Mouse (Mus musculus): ENCODE data around the gene Mlycd. TPM values are rescaled to one million over a fixed set of nuclear protein-coding genes. Genes with fewer than 3 reads are reported as not detected.

Mlycd gene
- polyA plus RNA-seq, 3 experiments from 2014 or later = 2.6 to 7.3 (median 7.1) TPM

DNA sequence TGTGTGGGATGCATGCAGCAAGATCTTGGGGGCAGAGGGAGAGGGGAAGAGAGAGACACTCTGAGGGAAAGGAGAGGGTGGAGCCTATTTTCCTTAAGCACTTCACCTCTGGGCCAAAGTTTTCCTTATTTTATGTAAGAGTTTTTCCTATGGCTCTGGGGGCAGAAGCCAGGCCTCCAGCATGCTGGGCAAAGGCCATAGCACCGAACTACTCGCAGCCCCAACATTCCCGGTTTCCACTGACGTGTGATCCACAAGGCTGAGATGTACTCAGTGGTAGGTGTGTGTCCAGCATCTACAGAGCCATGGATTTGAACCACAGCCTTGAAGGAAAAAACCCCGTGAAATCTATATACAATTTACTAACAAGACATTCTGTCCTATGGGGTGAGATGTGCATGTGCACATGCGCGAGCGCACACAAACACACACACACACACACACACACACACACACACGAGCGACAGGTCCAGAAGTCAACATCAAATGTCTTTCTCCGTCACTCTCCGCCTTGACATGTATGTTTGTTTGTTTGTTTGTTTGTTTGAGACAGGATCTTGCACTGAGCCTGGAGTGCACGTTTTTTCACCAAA, 39.0 kb downstream of the Mlycd start, which contains the start of gene Osgin1:
Gene Osgin1, plus strand, starts transcription at position 543 of the 593 bp plus-strand sequence.
- ATAC-seq = no peak

DNA sequence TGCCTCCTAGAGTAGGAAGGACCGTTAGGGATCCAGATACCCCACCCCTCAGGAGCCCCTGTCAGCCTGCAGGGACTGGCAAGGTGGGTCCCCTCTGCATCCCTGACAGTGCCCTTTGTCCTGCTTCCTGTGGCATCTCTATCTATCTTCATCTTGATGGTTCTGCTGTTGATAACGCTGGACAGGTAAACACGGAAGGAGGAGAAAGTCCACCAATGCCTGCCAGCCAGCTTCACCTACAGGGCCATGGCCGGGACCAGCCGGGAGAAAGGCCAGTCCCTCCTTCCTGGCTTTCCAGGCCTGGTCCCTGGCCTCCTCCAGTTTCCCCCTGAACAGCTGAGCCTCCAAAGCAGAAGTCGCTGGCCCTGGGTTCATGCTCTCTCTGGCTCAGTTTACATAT, 39.9 kb downstream of the Mlycd start:
- no peak for ATAC-seq

GRCm38 (mm10) chr8:119435527-119435926, 40.8 kb downstream of the Mlycd start:
- ATAC-seq = no peak

- no peak for ATAC-seq
These were observed 41.7 kb downstream of the Mlycd start for GRCm38 (mm10) chr8:119436331-119436730.

- ATAC-seq = peak; percentile 64
These were observed 42.3 kb downstream of the Mlycd start for GRCm38 (mm10) chr8:119436933-119437332.

- ATAC-seq = no peak
These were observed 42.8 kb downstream of the Mlycd start for GRCm38 (mm10) chr8:119437506-119437905.

- no peak for ATAC-seq
These were observed 44.2 kb downstream of the Mlycd start for GRCm38 (mm10) chr8:119438876-119439275.

- ATAC-seq = no peak
These were observed 44.7 kb downstream of the Mlycd start for GRCm38 (mm10) chr8:119439424-119439823.

GRCm38 (mm10) chr8:119439893-119440249, 45.2 kb downstream of the Mlycd start:
- ATAC-seq = no peak

GRCm38 (mm10) chr8:119440250-119440951, 45.7 kb downstream of the Mlycd start:
- peak; percentile 62 for ATAC-seq

DNA sequence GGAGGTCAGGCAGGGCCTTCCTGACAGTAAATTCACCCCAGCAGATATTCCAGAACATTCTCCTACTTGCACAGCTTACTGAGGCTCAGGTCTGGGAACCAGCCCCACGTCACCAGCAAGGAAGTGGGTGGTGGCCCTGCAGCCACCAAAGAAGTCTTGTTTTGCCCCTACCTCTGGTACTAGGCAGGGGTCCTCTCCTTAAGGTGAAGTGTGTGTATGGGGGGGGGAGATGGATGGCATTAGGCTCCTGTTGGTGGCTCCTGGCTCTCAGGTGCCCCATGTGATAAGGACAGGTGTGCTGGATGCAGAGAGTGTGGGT, 46.2 kb downstream of the Mlycd start:
- ATAC-seq = peak; percentile 74

GRCm38 (mm10) chr8:119442013-119442412, 47.3 kb downstream of the Mlycd start:
- ATAC-seq = no peak

GRCm38 (mm10) chr8:119442970-119443369, 48.3 kb downstream of the Mlycd start:
- ATAC-seq = no peak

DNA sequence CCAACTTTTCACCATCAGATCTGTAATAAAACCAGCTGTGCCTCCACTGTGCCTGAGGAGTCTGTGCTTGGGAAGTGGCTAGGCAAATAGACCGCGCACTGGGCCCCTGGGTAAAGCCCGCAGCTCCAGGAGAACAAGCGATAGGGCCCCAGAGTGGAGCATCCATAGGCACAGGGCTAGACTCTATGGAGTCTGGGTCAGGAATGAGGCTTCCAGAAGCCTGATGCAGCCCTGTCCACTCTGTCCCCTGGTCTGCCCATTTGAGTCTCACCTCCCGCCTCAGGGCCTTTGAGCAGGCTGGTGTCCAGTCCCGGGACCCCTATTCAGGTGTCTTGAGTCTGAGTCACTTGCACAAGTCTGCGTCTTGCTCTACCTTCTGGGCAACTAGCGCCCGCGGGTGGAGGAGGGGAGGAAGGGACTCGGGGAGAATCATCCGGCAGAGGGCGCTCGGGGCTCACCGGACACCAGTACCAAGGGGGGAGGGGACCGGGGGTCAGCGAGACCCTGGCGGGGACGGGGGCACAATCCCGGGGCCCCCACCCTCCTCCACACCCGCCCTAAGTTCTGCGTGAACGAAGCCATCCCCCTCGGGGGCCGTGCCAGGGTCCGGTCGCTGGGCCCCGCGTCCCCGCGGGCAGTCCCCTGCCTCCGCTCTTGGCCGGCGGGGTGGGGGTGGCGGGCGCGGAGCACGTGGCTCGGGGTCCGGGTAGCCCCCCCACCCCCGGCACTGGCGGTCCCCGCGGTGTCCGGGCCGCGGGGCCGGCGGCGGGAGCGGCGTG, 51.7 kb downstream of the Mlycd start, which contains the start of gene Necab2:
Gene Necab2, plus strand, starts transcription at position 509 of the 779 bp plus-strand sequence.
- peak; percentile 25 for ATAC-seq

- ATAC-seq = no peak
These were observed 52.5 kb downstream of the Mlycd start for GRCm38 (mm10) chr8:119446990-119447780.

DNA sequence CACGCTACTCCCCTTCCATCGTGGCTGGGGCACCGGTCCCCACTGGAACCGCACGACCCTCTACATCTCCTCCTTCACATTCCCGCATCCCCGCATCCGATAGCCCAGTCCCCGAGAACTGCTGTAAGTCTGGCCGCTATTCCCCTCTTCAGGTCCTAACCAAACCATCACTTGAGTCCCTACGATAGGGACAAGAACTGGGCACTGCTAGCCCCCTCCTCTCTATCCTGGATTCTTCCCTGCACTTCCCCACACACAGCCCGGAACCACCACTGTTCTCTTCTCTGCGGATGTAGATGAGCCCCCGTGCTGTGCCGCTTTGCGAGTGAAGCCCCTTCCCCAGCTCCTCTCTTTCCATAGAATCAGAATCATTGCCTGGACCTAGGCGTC, 53.1 kb downstream of the Mlycd start:
- ATAC-seq = no peak

DNA sequence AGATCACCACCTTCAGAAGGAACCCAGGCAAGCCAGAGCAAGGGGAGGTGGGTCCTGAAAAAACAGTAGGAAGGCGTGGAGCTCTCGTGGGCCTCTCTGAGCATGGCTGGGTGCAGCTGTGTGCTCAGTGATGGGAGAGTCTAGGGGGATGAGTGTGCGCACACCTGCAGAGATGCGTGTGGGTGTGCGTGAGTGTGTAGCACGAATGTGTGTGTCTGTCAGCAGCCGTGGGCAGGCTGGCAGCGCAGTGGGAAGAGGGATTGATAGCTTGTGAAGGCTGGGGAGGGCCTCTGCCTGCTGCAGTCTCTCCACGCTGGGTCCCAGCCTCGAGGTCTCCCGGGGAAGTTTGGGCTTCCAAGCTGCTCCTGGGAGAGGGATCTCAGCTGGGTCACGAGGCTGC, 54.9 kb downstream of the Mlycd start:
- ATAC-seq = no peak

DNA sequence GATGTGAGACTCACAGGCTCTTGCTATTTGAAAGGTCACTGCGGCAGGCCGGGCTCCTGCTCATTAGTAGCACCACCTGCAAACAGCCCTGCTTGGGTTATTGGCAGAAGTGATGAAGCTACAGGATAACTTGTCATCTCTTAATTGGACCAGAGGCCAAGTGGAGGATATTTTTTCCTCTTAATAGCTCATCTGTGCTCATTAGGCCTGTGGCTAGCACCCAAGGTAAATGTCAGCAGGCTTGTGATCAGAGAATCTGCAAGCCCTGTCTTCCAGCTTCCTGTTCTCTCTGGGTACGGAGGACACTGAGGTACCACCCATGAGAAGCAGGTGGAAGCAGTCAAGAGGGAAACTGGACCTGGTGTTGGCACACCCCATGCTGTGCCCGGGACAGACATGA, 56.5 kb downstream of the Mlycd start:
- no peak for ATAC-seq

DNA sequence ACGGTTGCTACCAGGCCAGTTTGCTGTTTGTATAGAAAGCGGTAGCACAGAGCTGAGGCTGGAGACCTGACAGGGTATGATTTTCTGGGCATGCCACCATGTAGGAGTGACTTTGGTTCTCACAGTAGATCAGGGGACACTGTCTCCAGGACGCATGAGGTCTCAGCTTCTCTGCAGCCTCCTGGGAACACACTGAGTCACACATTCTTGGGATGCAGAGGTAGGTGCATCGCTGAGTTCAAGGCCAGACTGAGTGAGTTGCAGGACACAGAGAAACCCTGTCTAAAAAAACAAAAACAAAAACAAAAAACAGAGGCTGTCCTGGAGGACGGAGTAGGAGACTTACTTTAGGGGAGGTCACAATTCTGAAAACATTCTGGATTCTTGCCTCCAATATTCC, 58.2 kb downstream of the Mlycd start:
- no peak for ATAC-seq

DNA sequence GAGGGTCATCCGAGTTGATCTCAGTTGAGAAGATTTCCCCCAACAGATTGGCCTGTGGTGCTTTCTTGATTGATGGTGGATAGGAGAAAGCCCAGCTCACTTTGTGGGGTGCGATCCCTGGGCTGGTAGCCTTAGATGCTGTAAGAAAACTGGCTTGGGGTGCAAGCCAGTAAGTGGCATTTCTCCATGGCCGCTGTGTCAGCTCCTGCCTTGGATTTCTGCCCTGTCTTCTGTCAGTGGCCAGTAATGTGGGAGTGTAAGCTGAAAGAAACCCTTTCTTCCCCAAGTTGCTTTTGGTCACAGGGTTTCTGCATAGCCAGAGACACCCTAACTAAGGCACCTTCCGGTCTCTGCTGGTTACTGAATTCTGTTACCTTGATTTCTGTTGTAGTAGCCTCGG, 61.4 kb downstream of the Mlycd start:
- ATAC-seq = no peak

GRCm38 (mm10) chr8:119459724-119460123, 65.0 kb downstream of the Mlycd start:
- no peak for ATAC-seq
